Mouse (Mus musculus) C2C12 (cell line): ENCODE measurements around the gene Klhl36. TPM values are rescaled to one million over a fixed set of nuclear protein-coding genes. Genes with fewer than 3 reads are reported as not detected.

Experiments
- H3K27me3 ChIP-seq: one replicate; pipeline ENCODE4 v1.6.1; 2011; ENCODE audit not compliant: control insufficient read depth, insufficient read depth, insufficient read length
- H3K36me3 ChIP-seq: one replicate; pipeline ENCODE4 v1.6.1; 2011; ENCODE audit not compliant: control insufficient read depth, insufficient read depth
- H3K4me3 ChIP-seq: one replicate; pipeline ENCODE4 v1.5.1; 2011; ENCODE audit warnings: mild to moderate bottlenecking, control low read depth; ENCODE audit not compliant: poor library complexity, insufficient read depth, severe bottlenecking
- H3K79me2 ChIP-seq: one replicate; pipeline ENCODE4 v1.6.1; 2011; ENCODE audit not compliant: control insufficient read depth, insufficient read depth
- H3K79me3 ChIP-seq: one replicate; pipeline ENCODE4 v1.6.1; 2011; ENCODE audit warnings: low read depth, control low read depth
- H3ac ChIP-seq: one replicate; pipeline ENCODE3; 2011; ENCODE audit warnings: low read depth; ENCODE audit not compliant: control insufficient read depth, insufficient read length
- CEBPB ChIP-seq: IDR thresholded peaks from one replicate; pipeline ENCODE4 v1.6.1; 2011; ENCODE audit warnings: low read depth, mild to moderate bottlenecking, control low read depth, moderate library complexity
- CTCF ChIP-seq: IDR thresholded peaks from one replicate; pipeline ENCODE4 v1.5.1; 2011; ENCODE audit not compliant: control insufficient read depth, insufficient read depth, insufficient read length
- FOSL1 ChIP-seq: IDR thresholded peaks from one replicate; pipeline ENCODE4 v1.8.0; 2011; ENCODE audit warnings: mild to moderate bottlenecking, low read length; ENCODE audit not compliant: poor library complexity, insufficient read depth, severe bottlenecking
- MAX ChIP-seq: IDR thresholded peaks from one replicate; pipeline ENCODE4 v1.6.1; 2011; ENCODE audit warnings: mild to moderate bottlenecking, control low read depth
- MYOD1 ChIP-seq: IDR thresholded peaks from one replicate; pipeline ENCODE4 v1.6.1; 2011; ENCODE audit warnings: low read depth; ENCODE audit not compliant: control insufficient read depth, insufficient read length
- MYOG ChIP-seq: IDR thresholded peaks from one replicate; pipeline ENCODE4 v1.6.1; 2011; ENCODE audit not compliant: control insufficient read depth, insufficient read length; ENCODE audit errors: extremely low read depth
- USF1 ChIP-seq: IDR thresholded peaks from one replicate; pipeline ENCODE4 v1.6.1; 2011; ENCODE audit warnings: low read depth, mild to moderate bottlenecking, control low read depth, moderate library complexity
- polyA plus RNA-seq: library from polyadenylated mRNA; unstranded; fragments of >200 nt; fragmentation: generic; extraction: Trizol; gene quantifications from one replicate; pipeline ENCODE4 v1.2.1, GENCODE M21; 2012; ENCODE audit warnings: missing spikeins

The Klhl36 gene
- polyA plus RNA-seq, 1 experiment: 2.7 TPM

DNA sequence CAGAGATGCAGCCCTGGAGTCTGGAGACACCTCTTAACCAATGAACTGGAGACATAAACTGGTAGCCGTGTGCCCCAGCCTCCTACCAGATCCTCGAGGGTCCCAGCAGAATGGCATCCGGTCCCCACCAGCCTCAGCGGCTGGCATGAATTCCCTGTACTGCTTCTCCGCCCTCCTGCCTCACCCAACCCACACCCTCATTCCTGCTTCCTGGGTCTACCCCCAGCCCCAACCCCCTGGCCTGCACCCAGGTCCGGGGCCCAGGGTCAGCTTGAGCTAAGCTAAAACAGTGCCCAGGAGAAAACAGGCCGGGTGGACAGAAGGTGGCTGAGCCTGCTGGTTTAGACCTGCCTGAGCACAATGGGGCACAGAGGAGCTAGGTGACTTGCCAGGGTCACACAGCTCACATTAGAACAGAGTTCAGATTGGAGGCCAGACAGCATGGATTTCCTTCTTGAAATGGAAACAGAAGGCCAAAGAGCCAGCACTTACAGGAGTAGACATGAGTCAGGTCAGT is 29.9 kb upstream of the Klhl36 start:
- peaks cover 53% of the 10 kb centered on the region for H3K79me2 ChIP-seq
- H3K36me3 ChIP-seq: no peaks in the 10 kb centered on the region
- no peak overlapping the region for H3K4me3 ChIP-seq
- no peaks in the 10 kb centered on the region for H3K27me3 ChIP-seq
- peaks cover 21% of the 10 kb centered on the region for H3K79me3 ChIP-seq
- no peak for TF ChIP-seq CTCF
- TF ChIP-seq MYOG: no peak
- no peak for TF ChIP-seq MAX
- no peak for TF ChIP-seq MYOD1
- TF ChIP-seq FOSL1: no peak
- no peak for TF ChIP-seq USF1
- TF ChIP-seq CEBPB: no peak
- H3ac ChIP-seq: no peak overlapping the region

DNA sequence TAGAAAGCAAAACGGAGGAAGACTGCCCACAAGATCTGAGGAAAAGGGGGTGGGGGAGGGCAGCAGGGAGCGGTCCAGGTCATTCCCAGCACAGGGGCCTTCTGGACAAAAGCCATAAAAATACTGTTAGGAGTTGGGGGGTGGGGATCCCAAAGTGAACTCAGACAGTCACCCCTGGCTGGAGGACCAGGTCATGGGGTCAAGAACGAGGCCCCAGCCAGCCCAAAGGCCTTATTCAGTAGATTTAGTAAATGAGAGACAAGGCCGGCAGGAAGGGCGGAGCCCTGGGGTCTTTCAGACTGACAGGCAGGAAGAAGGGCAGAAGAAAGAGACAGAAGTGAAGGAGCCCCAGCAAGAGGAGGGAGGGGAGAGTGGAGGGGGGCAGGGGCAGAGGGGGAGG is 29.1 kb upstream of the Klhl36 start:
- TF ChIP-seq MYOD1: no peak
- no peak for TF ChIP-seq FOSL1
- no peak for TF ChIP-seq USF1
- TF ChIP-seq CTCF: no peak
- TF ChIP-seq MYOG: no peak
- no peak for TF ChIP-seq CEBPB
- Histone ChIP-seq H3K27me3 (no peaks in the 10 kb centered on the region), H3K79me2 (peaks cover 60% of the 10 kb centered on the region), H3K36me3 (no peaks in the 10 kb centered on the region), H3K79me3 (peaks cover 20% of the 10 kb centered on the region), H3K4me3 (no peak overlapping the region), H3ac (no peak overlapping the region)

DNA sequence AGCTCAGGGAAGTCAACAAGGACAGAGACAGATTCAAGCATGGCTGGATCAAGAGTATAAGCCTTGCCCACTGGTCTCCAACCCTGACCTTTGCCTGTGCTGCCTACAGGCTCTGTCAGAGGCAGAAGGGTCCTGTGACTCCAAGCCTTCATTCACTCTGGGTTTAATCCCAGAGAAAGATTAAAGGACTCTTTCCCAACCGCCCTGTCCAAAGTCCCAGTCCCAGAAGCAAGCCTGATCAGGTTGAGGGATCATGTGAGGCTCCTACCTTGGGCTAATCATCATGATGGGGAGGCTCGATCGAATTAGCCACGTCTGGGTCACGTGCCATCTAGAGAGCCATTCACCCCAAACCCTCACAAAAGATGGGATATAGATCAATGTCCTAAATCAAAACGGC is 27.4 kb upstream of the Klhl36 start:
- H3ac ChIP-seq: no peak overlapping the region
- no peaks in the 10 kb centered on the region for H3K36me3 ChIP-seq
- no peak overlapping the region for H3K4me3 ChIP-seq
- TF ChIP-seq USF1: no peak
- TF ChIP-seq MYOD1: no peak
- TF ChIP-seq CEBPB: no peak
- no peak for TF ChIP-seq MAX
- TF ChIP-seq CTCF: no peak
- no peak for TF ChIP-seq FOSL1
- no peak for TF ChIP-seq MYOG
- peaks cover 20% of the 10 kb centered on the region for H3K79me3 ChIP-seq
- peaks cover 63% of the 10 kb centered on the region for H3K79me2 ChIP-seq
- no peaks in the 10 kb centered on the region for H3K27me3 ChIP-seq

DNA sequence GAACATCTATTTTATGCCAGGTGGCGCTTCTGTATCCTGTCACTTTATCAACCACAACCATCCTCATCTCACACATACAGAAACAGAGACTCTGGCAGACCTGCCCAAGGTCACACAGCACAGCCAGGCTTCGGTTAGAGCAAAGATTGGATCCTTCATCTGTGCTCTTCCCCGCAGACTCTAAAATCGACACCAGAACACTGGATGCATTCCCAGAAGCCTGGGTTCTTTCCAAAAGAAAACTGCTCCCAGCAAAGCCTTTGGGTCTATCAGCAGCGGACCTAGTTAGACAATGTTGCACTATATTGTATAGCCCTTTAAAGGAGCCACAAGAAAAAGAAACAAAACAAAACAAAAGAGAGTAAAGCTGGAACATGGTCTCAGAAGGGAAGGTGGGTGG is 26.8 kb upstream of the Klhl36 start:
- Histone ChIP-seq H3K4me3 (no peak overlapping the region), H3K36me3 (no peaks in the 10 kb centered on the region), H3K27me3 (no peaks in the 10 kb centered on the region), H3K79me3 (peaks cover 23% of the 10 kb centered on the region), H3K79me2 (peaks cover 68% of the 10 kb centered on the region), H3ac (no peak overlapping the region)
- TF ChIP-seq MYOD1: no peak
- no peak for TF ChIP-seq CTCF
- no peak for TF ChIP-seq MYOG
- TF ChIP-seq FOSL1: no peak
- TF ChIP-seq CEBPB: no peak
- no peak for TF ChIP-seq USF1
- no peak for TF ChIP-seq MAX

DNA sequence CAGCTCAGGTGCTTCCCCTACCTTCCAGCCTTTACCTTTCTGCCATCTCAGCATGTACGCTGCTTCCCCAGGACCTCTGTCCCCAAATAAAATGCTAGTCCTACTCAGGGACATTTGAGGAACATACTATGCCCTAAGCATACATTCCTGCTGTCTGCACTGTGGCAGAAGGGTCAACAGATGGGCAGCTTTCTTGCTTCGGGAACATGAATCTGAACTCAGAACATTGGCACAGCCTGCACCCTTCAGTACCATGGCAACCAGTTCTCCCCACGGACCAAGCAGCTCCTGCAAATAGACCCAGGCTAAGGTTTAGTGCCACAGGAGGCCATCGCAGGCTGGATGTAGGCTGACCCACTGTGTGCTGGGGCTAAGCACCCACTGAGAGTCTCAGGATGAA is 25.2 kb upstream of the Klhl36 start:
- no peaks in the 10 kb centered on the region for H3K36me3 ChIP-seq
- H3K79me3 ChIP-seq: peaks cover 16% of the 10 kb centered on the region
- no peak overlapping the region for H3ac ChIP-seq
- H3K79me2 ChIP-seq: peaks cover 55% of the 10 kb centered on the region
- no peak overlapping the region for H3K4me3 ChIP-seq
- TF ChIP-seq USF1: no peak
- no peak for TF ChIP-seq CEBPB
- no peak for TF ChIP-seq FOSL1
- no peak for TF ChIP-seq MYOD1
- no peak for TF ChIP-seq MYOG
- TF ChIP-seq CTCF: no peak
- TF ChIP-seq MAX: no peak
- H3K27me3 ChIP-seq: no peaks in the 10 kb centered on the region

DNA sequence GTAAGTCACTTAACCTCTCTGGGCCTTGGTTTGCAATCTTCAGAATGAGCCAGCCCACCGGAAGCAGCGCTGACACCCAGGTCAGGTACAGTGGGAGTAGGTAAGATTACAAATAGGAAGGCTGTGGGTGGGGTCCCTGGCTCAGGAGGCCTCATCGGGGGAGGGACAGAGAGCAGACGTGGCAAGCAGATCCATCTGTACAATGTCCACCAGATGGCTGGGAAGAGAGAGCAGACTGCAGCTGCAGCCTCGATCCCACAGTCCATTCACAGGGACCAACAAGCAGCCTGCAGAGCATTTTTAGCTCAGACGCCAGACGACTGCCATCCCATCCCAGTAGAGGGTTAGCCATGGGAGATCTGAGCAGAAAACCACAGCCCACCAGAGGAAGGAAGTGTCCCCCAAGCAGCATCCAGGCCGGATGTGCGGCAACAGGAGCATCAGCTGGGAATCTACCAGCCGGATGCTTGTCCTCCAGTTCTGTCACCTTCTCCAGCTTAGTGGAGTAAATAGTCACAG is 24.5 kb upstream of the Klhl36 start:
- Histone ChIP-seq H3ac (no peak overlapping the region), H3K4me3 (no peak overlapping the region), H3K79me2 (peaks cover 48% of the 10 kb centered on the region), H3K79me3 (peaks cover 14% of the 10 kb centered on the region), H3K27me3 (no peaks in the 10 kb centered on the region), H3K36me3 (no peaks in the 10 kb centered on the region)
- TF ChIP-seq MYOG (no peak), MAX (no peak), USF1 (no peak), FOSL1 (no peak), CTCF (no peak), CEBPB (no peak), MYOD1 (no peak)
